Mouse (Mus musculus) lung, adult 2 months (tissue): ENCODE data around the gene Afap1. TPM values are rescaled to one million over a fixed set of nuclear protein-coding genes. Genes with fewer than 3 reads are reported as not detected.

ENCODE experiments used
- DNase-seq: peaks from one replicate; pipeline ENCODE4 v3.0.0; 2022
- H3K4me1 ChIP-seq: fragments of 200-500 bp; 2 replicates; pipeline ENCODE4 v1.6.1; 2011; ENCODE audit warnings: low read length; ENCODE audit not compliant: control insufficient read depth, insufficient read depth
- H3K4me3 ChIP-seq: fragments of 200-500 bp; replicated peaks from 2 replicates; pipeline ENCODE3; 2011; ENCODE audit warnings: low read depth, mild to moderate bottlenecking, control low read depth, low read length; ENCODE audit errors: extremely low read depth
- CTCF ChIP-seq: fragments of 200-500 bp; IDR thresholded peaks from 2 replicates; pipeline ENCODE4 v1.5.1; 2011; ENCODE audit warnings: mild to moderate bottlenecking, low read length, control low read depth; ENCODE audit not compliant: insufficient read depth
- POLR2A ChIP-seq: fragments of 200-500 bp; IDR thresholded peaks from 2 replicates; pipeline ENCODE4 v1.6.1; 2011; ENCODE audit warnings: low read depth, mild to moderate bottlenecking, control low read depth, low read length, borderline replicate concordance; ENCODE audit errors: extremely low read depth
- WGBS: fragments of 180-500 bp; shearing (Covaris S2); methylation state at CpG from one replicate; pipeline ENCODE4 v1.1.7; 2018; 5-methylcytosine and 5-hydroxymethylcytosine counted together
- polyA plus RNA-seq: library from polyadenylated mRNA; depleted of rRNA; stranded (reverse); fragments of >200 nt; gene quantifications from 2 replicates; pipeline ENCODE4 v1.2.3, GENCODE M21; 2012

Gene Afap1
- polyA plus RNA-seq, 1 experiment, result 19.7 TPM

- DNase-seq, result no peak
- H3K4me1 ChIP-seq, result peaks cover 17% of the 10 kb centered on the region
- WGBS, result 85% methylated on average over 4 of the region's 4 CpGs
- TF ChIP-seq POLR2A (no peak), CTCF (no peak)
- no peak overlapping the region for H3K4me3 ChIP-seq
These were observed 2.8 kb downstream of the Afap1 start for GRCm38 (mm10) chr5:35895926-35896325.

GRCm38 (mm10) chr5:35896556-35896955 is 3.4 kb downstream of the Afap1 start:
- TF ChIP-seq POLR2A, result no peak
- TF ChIP-seq CTCF, result no peak
- 91% methylated on average over 4 of the region's 4 CpGs for whole genome bisulfite sequencing
- no peak overlapping the region for H3K4me3 ChIP-seq
- no peak for DNase-seq
- peaks cover 17% of the 10 kb centered on the region for H3K4me1 ChIP-seq

DNA sequence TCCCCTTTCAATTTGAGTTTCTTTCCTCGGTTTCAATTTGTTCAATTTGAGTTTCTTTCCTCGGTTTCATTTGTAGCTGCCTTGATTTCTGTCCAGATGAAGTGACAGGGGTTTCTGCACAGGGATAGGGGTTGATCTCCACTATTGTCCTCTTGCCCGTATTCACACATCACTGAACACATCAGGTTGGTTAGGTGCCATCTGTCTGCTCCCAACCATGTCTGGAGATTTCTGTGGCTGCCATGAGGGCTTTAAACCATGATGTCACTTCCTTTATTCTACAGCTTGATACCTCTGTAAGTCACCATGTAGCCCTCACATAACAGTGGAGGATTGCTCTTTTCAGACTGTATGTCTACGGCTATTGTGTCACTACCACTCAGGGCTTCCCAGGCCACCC is 4.0 kb downstream of the Afap1 start:
- WGBS, result 69% methylated on average over 4 of the region's 4 CpGs
- H3K4me1 ChIP-seq, result peaks cover 17% of the 10 kb centered on the region
- TF ChIP-seq CTCF (no peak), POLR2A (no peak)
- no peak overlapping the region for H3K4me3 ChIP-seq
- DNase-seq, result no peak

DNA sequence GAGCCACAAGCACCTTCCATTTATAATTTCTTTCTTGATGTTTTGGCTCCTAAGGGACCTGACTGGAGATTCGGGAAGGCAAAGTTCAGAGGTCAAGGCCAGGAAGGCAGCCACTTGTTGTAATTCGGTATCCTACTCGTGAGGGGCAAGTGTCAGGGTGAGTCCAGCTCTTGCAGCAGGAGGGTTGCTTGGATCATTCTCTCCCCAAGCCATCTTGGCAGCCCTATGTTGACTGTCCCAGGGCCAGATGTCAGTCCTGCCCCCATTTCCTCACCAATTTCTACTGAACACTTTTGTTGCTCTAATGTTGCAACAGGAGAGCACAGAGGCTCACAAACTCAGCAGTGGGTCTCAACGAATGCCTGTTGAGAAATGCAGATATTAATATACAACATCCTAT is 5.0 kb downstream of the Afap1 start:
- WGBS, result 64% methylated on average over 4 of the region's 4 CpGs
- DNase-seq, result no peak
- peaks cover 14% of the 10 kb centered on the region for H3K4me1 ChIP-seq
- TF ChIP-seq POLR2A (no peak), CTCF (no peak)
- no peak overlapping the region for H3K4me3 ChIP-seq

GRCm38 (mm10) chr5:35898994-35899393 is 5.9 kb downstream of the Afap1 start:
- no peak for DNase-seq
- Histone ChIP-seq H3K4me3 (no peak overlapping the region), H3K4me1 (peaks cover 14% of the 10 kb centered on the region)
- TF ChIP-seq CTCF (no peak), POLR2A (no peak)
- 77% methylated on average over 3 of the region's 3 CpGs for WGBS

DNA sequence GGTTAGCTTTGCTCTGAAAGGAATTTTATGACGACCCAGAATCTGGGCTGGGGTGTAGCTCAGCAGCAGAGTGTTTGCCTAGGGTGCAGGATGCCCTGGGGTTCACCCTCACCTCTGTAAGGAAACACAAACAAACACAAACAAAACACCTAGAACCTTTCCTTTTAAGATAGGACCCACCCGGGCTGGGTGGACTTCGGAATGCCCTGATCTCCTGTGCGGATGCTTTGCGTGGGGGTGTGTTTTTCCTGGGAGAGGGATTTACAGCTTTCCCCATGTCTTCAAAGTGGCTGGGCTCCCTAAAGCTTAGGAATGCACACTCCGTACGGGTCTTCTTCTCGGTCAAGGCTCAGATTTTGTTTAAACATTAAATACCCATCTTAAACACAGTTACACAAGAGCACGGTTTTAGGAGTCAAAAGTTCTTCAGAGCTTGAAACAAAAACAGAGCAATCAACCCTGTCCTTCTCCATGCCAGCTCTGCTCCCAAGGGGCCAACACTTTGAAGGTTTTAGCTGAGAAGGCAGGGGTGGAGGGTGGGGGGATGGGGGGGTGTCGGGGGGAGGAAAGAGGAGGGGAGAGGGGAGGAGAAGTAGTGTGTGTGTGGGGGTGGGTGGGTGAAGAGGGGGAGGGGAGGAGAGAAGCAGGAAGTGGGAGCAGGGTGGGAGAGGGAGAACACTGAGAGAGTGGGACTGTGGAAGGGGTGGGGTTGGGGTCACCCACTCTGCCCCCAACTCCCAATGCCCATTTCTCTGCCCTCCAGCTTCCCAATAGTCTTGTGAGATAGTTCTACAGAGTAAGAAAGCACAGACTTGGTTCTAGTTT is 7.5 kb downstream of the Afap1 start:
- no peak for TF ChIP-seq POLR2A
- Histone ChIP-seq H3K4me1 (peaks cover 11% of the 10 kb centered on the region), H3K4me3 (no peak overlapping the region)
- no peak for DNase-seq
- 41% methylated on average over 10 of the region's 10 CpGs for WGBS

DNA sequence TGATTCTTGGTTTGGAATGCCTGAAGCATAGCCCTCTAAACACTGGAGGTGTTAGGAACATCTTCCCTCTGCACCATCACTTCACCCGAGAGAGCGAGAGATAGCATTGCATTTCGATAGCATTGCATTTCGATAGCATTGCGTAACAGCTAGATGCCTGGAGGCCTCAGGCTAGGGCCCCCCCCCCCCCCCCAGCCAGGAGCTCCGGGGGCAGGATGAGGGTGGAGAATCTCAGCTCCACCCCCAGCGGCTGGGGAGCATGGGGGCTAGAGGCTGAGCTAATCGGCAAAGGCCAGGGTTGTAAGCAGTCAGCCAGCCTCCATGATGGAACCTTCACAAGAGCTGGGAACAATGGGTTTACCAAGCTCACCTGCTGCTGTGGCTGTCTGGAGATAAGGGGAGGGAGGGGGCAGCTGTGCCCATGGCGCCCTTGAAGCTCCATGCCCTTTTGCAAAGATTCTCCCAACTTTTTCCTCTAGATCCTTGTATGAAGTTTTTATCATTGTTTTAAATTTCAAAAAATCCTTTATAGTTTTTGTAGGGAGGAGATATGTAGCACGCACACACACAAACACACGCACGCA is 8.2 kb downstream of the Afap1 start:
- H3K4me1 ChIP-seq, result peaks cover 11% of the 10 kb centered on the region
- no peak overlapping the region for H3K4me3 ChIP-seq
- 43% methylated on average over 12 of the region's 12 CpGs for WGBS
- TF ChIP-seq POLR2A (no peak), CTCF (no peak)
- no peak for DNase-seq

DNA sequence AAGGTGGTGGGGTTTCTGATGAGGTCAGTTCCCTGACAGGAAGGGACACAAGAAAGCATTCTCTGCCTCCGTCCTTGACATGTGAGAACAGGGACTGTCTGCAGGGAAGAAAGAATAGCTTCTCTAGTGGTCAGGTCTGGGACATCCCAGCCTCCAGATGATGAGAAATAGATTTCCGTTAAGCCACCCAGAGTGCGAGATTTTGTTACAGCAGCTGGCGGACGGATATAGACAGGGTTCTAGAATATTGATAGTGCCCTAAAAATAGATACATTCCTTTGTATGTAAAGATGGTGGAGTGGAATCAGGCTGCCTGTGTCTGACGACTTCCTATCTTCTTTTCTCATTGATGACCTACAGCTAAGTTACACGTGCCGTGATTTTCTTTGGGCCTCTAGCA is 10.3 kb downstream of the Afap1 start:
- WGBS, result 66% methylated on average over 8 of the region's 8 CpGs
- Histone ChIP-seq H3K4me3 (no peak overlapping the region), H3K4me1 (peaks cover 16% of the 10 kb centered on the region)
- no peak for TF ChIP-seq POLR2A
- no peak for TF ChIP-seq CTCF
- no peak for DNase-seq

- no peak for DNase-seq
- TF ChIP-seq POLR2A, result no peak
- no peak for TF ChIP-seq CTCF
- WGBS, result 69% methylated on average over 8 of the region's 8 CpGs
- H3K4me3 ChIP-seq, result no peak overlapping the region
- peaks cover 18% of the 10 kb centered on the region for H3K4me1 ChIP-seq
These were observed 12.2 kb downstream of the Afap1 start for GRCm38 (mm10) chr5:35905283-35905682.

DNA sequence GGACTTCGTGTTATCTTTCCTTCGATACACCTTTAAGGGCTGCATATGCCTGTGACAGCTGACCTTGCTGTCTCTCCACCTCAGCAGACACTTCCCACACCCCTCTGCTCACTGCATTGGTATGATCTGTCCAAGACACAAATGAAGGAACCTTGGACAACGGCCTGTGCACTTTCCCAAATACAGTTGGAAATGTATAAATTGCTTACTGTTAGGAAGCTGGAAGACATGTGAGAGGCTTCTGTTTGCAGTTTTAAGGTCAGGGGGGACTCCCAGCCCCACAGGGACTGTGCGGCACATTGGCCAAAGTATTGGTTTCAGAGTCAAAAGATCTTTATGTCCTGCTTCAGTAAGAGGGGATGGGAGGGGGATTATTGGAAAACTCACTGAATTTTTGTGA is 14.0 kb downstream of the Afap1 start:
- TF ChIP-seq POLR2A (no peak), CTCF (no peak)
- no peak for DNase-seq
- WGBS, result 71% methylated on average over 4 of the region's 4 CpGs
- H3K4me3 ChIP-seq, result no peak overlapping the region
- peaks cover 18% of the 10 kb centered on the region for H3K4me1 ChIP-seq
